Mouse (Mus musculus): ENCODE data around the gene F8a.
"Not testable (repeated sequence)": the region's sequence is repeated elsewhere in the genome, so short reads cannot be mapped to it uniquely, and the experiment has no call there.

- not testable (repeated sequence) for TF ChIP-seq CTCF (IDR thresholded peaks at IDR 0.05); EP300 (IDR thresholded peaks at IDR 0.05; ENCODE audit: insufficient read depth, low read depth, low read length)
These were observed 34.3 kb downstream of the F8a start for GRCm38 (mm10) chrX:73262428-73262827.

Data from heart, adult 2 months (tissue).